ENCODE assay signal across 10 mouse cellular contexts in genomic region chr17:24540375-24540774, GRCm38 (mm10). TPM values are rescaled to one million over a fixed set of nuclear protein-coding genes. Genes with fewer than 3 reads are reported as not detected.
DNase-seq lines count a peak whose midpoint lies in the region; ATAC-seq and TF ChIP-seq lines count a peak whose summit lies in the region.
"Had no signal": no experiment of that assay in that cellular context is flagged by ENCODE, and none has a peak within 500 bp of the region (broad histone marks: within the 10 kb centered on the region; RNA-seq: fewer than 3 reads in every experiment).

No protein-coding gene starts in this region.

- no peak overlapping the region for H3K27ac ChIP-seq in lung, postnatal 0 days (ENCODE audit: low read length)
- H3K27ac ChIP-seq: neural tube, embryonic 13.5 days had no signal

- no peaks in the 10 kb centered on the region for H3K27me3 ChIP-seq in lung, postnatal 0 days (replicated peaks; ENCODE audit: insufficient read depth, low read length)

- H3K9me3 ChIP-seq in lung, postnatal 0 days (ENCODE audit: low read length): no peaks in the 10 kb centered on the region
- H3K9me3 ChIP-seq: G1E; neural tube, embryonic 13.5 days had no signal

- no peaks in the 10 kb centered on the region for H3K36me3 ChIP-seq in lung, postnatal 0 days (ENCODE audit: insufficient read depth, low read length)
- H3K36me3 ChIP-seq: G1E; neural tube, embryonic 13.5 days had no signal

- DNase-seq in cerebellum, postnatal 10 days: peak; percentile 71 to 78
- DNase-seq in 416B (ENCODE audit: low read depth): peak; percentile 79
- peak; percentile 47 for DNase-seq in kidney, adult 18-20 months
- peak; percentile 80 for DNase-seq in lung, postnatal 0 days (ENCODE audit: low spot score)
- peak; percentile 72 for DNase-seq in thymus, postnatal 14 days
- DNase-seq in ovary, postnatal 10 days (ENCODE audit: low spot score): no peak

- no peak for ATAC-seq in cerebellum, adult (ENCODE audit: insufficient number of reproducible peaks, low FRiP score, low TSS enrichment)
- peak; percentile 92 for ATAC-seq in common myeloid progenitor, adult 5-6 weeks (replicated peaks; ENCODE audit: low read depth, poor library complexity, severe bottlenecking)
- peak; percentile 79 for ATAC-seq in lung, postnatal 0 days

- H3K4me1 ChIP-seq in lung, postnatal 0 days (ENCODE audit: insufficient read depth, low read depth, low read length): no peaks in the 10 kb centered on the region

- TF ChIP-seq CTCF in lung, postnatal 0 days (IDR thresholded peaks at IDR 0.05): peak; percentile 90

- no peak overlapping the region for H3K9ac ChIP-seq in lung, postnatal 0 days (replicated peaks; ENCODE audit: low read depth)
- H3K9ac ChIP-seq: neural tube, embryonic 13.5 days had no signal

- no peak for TF ChIP-seq EP300 in lung, postnatal 0 days (IDR thresholded peaks at IDR 0.05)

- H3K4me3 ChIP-seq in lung, postnatal 0 days (ENCODE audit: low read depth, low read length): no peak overlapping the region
- H3K4me3 ChIP-seq: neural tube, embryonic 13.5 days had no signal

- 6% methylated on average over 3 of the region's 3 CpGs for WGBS in lung, postnatal 0 days

- H3K4me2 ChIP-seq in lung, postnatal 0 days (replicated peaks; ENCODE audit: low read depth, low read length): no peak overlapping the region
- H3K4me2 ChIP-seq: neural tube, embryonic 13.5 days had no signal

RNA-seq across cellular contexts. Expression of gene Rab26, which starts 6.4 kb away (rescaled TPM):
- 0.05 TPM in 1 of 2 replicates, not detected in the other for total RNA-seq in common myeloid progenitor, adult 5-6 weeks (2017)
- 1.2 and 1.3 TPM in 2 replicates for polyA plus RNA-seq in lung, postnatal 0 days (2015; fragmentation: Nextera tagmentation; extraction: Ambion mirVana)

RNA-seq across cellular contexts. Expression of gene Pkd1, which starts 9.3 kb away (rescaled TPM):
- total RNA-seq in common myeloid progenitor, adult 5-6 weeks (2017): 8.3 and 37.4 TPM in 2 replicates
- 26.3 and 27.4 TPM in 2 replicates for polyA plus RNA-seq in lung, postnatal 0 days (2015; fragmentation: Nextera tagmentation; extraction: Ambion mirVana)

RNA-seq across cellular contexts. Expression of gene Traf7, which starts 12.6 kb away (rescaled TPM):
- 59.3 and 60.5 TPM in 2 replicates for total RNA-seq in common myeloid progenitor, adult 5-6 weeks (2017)
- 65.3 and 66.8 TPM in 2 replicates for polyA plus RNA-seq in lung, postnatal 0 days (2015; fragmentation: Nextera tagmentation; extraction: Ambion mirVana)

RNA-seq across cellular contexts. Expression of gene Caskin1, which starts 52.0 kb away (rescaled TPM):
- total RNA-seq in common myeloid progenitor, adult 5-6 weeks (2017): not detected in 2 replicates
- polyA plus RNA-seq in lung, postnatal 0 days (2015; fragmentation: Nextera tagmentation; extraction: Ambion mirVana): 0.15 and 0.33 TPM in 2 replicates
- polyA plus RNA-seq: G1E had no signal
